Mouse (Mus musculus): ENCODE data around the gene Vps37d.

The Vps37d gene

DNA sequence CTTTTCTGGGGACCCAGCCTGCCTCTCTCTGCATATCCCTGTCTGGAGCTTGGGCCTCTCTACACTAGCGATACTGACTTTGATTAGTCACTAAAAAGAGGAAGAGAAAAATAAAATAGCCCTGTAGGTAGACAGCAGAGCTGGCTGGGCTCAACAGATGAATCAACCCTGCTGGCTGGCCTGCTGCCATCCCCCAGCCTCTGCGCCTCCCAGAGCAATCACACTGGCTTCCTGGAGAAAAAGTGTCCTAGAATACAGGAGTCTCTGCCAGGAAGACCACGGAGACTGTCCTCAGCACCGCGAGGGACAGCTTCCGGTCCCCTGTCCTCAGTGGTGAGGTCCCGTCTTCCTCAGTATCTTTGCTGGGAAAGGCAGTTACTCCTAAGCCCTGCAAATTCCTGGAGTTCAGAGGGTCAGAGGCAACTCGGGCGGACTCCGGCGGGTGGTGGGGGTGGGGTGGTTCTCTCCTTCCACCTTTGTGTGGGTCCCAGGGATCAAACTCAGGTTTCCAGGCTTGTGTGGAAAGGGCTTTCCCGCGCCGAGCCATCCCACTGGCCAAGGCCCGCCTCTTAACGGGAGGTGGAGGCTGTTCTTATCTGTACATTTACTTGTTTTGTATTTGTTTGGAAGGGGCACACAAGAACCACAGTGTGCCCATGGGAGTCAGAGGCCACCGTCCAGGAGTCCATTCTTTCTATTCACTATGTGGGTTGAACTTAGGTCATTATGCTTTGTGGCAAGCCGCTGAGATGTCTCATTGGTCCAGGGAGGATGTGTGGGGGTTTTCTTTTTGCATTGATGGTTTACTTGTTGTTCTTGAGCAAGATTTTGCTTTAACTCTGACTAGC is 48.8 kb downstream of the Vps37d start:
- no peak for DNase-seq (ENCODE audit: low read depth, low spot score)

GRCm38 (mm10) chr5:135025899-135026298 is 52.2 kb downstream of the Vps37d start:
- DNase-seq (ENCODE audit: low read depth, low spot score): no peak

GRCm38 (mm10) chr5:135024665-135025224 is 53.3 kb downstream of the Vps37d start:
- no peak for DNase-seq (ENCODE audit: low read depth, low spot score)

DNA sequence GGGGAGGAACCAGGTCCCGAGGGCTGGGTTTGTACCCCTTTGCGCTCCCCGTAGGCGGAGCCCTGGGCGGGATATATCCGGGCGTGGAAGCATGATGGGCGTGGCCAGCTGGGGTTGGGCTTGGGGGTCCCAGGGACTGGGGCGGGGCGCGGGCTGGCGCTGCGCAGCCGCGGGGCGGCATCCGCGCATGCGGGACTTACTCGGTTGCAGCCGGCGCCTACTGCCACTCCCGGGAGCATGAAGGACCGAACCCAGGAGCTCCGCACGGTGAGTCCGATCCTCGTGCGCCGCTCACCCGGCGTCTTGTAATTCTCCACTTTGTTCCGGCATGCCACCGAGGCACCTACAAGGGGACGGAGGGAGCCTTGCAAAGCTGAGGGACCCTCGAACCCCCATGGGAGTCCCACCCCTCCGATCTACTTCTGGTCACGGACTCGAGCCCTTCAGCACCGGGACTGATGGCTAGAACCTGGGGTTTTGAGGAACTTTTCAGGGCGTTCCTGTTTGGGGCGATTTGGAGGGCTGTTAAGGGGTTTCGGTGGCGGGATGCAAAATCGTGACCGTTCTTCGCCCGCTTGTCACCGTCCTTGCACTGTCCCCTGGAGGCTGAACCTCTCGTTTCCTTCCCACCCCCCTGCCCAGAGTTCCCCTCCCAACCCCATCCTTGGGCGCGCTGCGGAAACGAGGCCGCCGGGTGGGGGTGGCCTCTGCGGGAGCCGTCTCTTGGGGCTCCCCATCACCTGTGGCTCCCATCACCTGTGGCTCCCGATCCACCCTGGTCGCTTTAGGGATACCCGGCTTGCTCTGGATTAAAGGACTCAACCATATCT is 54.5 kb downstream of the Vps37d start, which contains the start of gene Stx1a:
Gene Stx1a (plus strand): TSS at position 139 of the 830 bp plus-strand sequence.
- DNase-seq (ENCODE audit: low read depth, low spot score): peak; percentile 60

Data from retina, postnatal 7 days (tissue).